Mouse (Mus musculus): ENCODE data around the gene Plxdc1.

Plxdc1 gene

GRCm38 (mm10) chr11:97906905-97907304, 79.3 kb downstream of the Plxdc1 start:
- no peak for DNase-seq

GRCm38 (mm10) chr11:97905941-97906340, 80.3 kb downstream of the Plxdc1 start:
- no peak for DNase-seq

GRCm38 (mm10) chr11:97905540-97905939, 80.7 kb downstream of the Plxdc1 start:
- DNase-seq: no peak

GRCm38 (mm10) chr11:97904801-97905200, 81.4 kb downstream of the Plxdc1 start:
- DNase-seq: no peak

- no peak for DNase-seq
Observed at GRCm38 (mm10) chr11:97901806-97902205, 84.4 kb downstream of the Plxdc1 start.

- peak; percentile 91 for DNase-seq
Observed at GRCm38 (mm10) chr11:97899822-97900221, 86.4 kb downstream of the Plxdc1 start.

- DNase-seq: no peak
Observed at GRCm38 (mm10) chr11:97897568-97898185, 88.6 kb downstream of the Plxdc1 start.

GRCm38 (mm10) chr11:97896655-97897054, 89.6 kb downstream of the Plxdc1 start:
- DNase-seq: no peak

GRCm38 (mm10) chr11:97891821-97892220, 94.4 kb downstream of the Plxdc1 start:
- DNase-seq: no peak

- no peak for DNase-seq
Observed at GRCm38 (mm10) chr11:97885296-97885915, 100.8 kb downstream of the Plxdc1 start.

GRCm38 (mm10) chr11:97884601-97885185, 101.6 kb downstream of the Plxdc1 start:
- DNase-seq: peak; percentile 7

- peak; percentile 100 for DNase-seq
Observed at GRCm38 (mm10) chr11:97883918-97884600, 102.2 kb downstream of the Plxdc1 start, which contains the start of gene Fbxo47. Gene Fbxo47, minus strand, starts transcription at chr11:97884154.

GRCm38 (mm10) chr11:97883542-97883917, 102.7 kb downstream of the Plxdc1 start:
- DNase-seq: peak; percentile 85

GRCm38 (mm10) chr11:97880362-97880761, 105.9 kb downstream of the Plxdc1 start:
- no peak for DNase-seq

- DNase-seq: peak; percentile 10
Observed at GRCm38 (mm10) chr11:97877341-97877740, 108.9 kb downstream of the Plxdc1 start.

GRCm38 (mm10) chr11:97874396-97874795, 111.8 kb downstream of the Plxdc1 start:
- no peak for DNase-seq

Data from embryo, embryonic 11 days (tissue).